Mouse (Mus musculus) cerebellum, adult 2 months (tissue): ENCODE measurements around the gene Gzmm.

Experiments used
- CTCF ChIP-seq: fragments of 200-500 bp; IDR thresholded peaks from 2 replicates; pipeline ENCODE4 v1.5.1; 2011; ENCODE audit warnings: low read depth, mild to moderate bottlenecking, control low read depth, low read length, moderate library complexity, borderline replicate concordance; ENCODE audit not compliant: insufficient read depth
- POLR2A ChIP-seq: fragments of 200-500 bp; IDR thresholded peaks from 2 replicates; pipeline ENCODE4 v1.6.1; 2011; ENCODE audit warnings: low read length, control low read depth, borderline replicate concordance; ENCODE audit not compliant: insufficient read depth

DNA sequence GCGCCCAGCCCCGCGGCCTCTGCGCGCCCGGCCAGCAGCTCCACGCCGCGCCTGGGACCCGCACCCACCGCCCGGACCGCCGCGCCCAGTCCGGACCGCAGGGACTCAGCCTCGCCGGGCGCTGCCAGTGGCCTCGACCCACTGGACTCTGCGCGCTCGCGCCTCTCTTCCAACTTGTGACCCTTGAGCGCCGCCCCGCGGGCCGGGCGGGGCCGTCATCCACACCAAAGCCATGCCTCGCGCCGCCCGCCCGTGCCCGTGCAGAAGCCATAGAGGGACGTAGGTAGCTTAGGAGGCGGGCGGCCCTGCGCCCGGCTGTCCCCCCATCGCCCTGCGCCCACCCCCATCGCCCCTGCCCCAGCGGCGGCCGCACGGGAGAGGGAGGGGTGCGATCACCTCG is 46.5 kb downstream of the Gzmm start:
- TF ChIP-seq CTCF (no peak), POLR2A (no peak)
